Mouse (Mus musculus) liver, adult 2 months (tissue): ENCODE measurements around the gene 4632433K11Rik.

Source experiments
- CTCF ChIP-seq: fragments of 200-500 bp; IDR thresholded peaks from 2 replicates; pipeline ENCODE4 v1.5.1; 2011; ENCODE audit warnings: low read depth, low read length, control low read depth
- POLR2A ChIP-seq: fragments of 200-500 bp; IDR thresholded peaks from 2 replicates; pipeline ENCODE4 v1.6.1; 2011; ENCODE audit warnings: low read length, control low read depth; ENCODE audit not compliant: insufficient read depth; ENCODE audit errors: extremely low read depth

GRCm38 (mm10) chr7:5073586-5073985 lies 39.7 kb downstream of the 4632433K11Rik start:
- no peak for TF ChIP-seq CTCF
- TF ChIP-seq POLR2A: no peak
